Mouse (Mus musculus): ENCODE data around the gene Cfap100. TPM values are rescaled to one million over a fixed set of nuclear protein-coding genes. Genes with fewer than 3 reads are reported as not detected.
A peak's percentile ranks its signal among the peaks of the same experiment; 100 is the strongest.

Gene Cfap100
- total and polyA plus RNA-seq, 2 experiments = 0.28 to 0.33 TPM

DNA sequence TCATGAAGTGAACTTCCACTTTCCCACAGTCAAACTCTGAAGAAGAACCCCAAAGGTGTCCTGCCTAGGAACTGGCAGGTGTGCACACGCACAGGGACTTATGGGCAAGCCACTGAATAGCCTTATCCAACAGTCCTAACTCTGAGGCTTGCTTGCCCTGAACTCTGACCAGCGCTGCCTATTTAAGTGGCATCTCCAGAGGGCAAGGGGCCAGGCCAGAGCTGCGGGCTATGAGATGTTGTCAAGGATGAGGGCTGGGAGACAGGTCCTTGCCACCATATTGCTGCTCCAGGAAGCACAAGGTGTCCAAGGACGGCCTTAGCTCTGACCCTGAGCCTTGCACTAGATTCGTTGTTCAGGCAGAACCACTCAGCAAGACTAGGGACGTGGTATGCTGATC is 40.4 kb upstream of the Cfap100 start:
- WGBS = 24% methylated on average over 6 of the region's 6 CpGs
- TF ChIP-seq CTCF (IDR thresholded peaks at IDR 0.05; ENCODE audit: low read depth, low read length) (no peak), POLR2A (IDR thresholded peaks at IDR 0.05; ENCODE audit: extremely low read depth, insufficient read depth, low read length) (no peak)

DNA sequence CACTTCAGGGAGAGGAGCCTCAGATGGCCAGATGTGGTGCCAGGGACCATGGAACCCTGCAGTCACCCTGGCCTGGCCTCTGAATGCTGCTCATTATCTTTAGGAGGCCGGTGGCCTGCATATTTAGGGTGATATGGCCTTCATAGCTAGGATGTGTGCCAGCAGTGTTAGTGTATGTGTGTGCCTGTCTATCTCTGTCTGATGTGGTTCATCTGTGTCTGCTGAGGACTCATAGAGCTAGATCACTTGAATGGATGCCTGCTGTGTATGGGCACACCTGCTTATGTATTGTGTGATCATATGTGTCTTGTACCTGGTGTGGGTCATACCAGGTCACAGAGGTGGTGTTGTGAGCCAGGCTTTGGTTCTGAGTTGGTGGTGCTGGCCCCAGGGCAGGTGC is 39.6 kb upstream of the Cfap100 start:
- H3K36me3 ChIP-seq (ENCODE audit: control insufficient read depth, insufficient read depth, low read length) = peaks cover 33% of the 10 kb centered on the region
- peak overlapping the region; percentile 86 for H3K4me3 ChIP-seq (ENCODE audit: insufficient read depth, low read depth, low read length)
- peaks cover 42% of the 10 kb centered on the region for H3K79me2 ChIP-seq (ENCODE audit: control insufficient read depth, insufficient read depth, low read length)
- peak overlapping the region; percentile 99 for H3K27ac ChIP-seq (replicated peaks; ENCODE audit: insufficient read depth, low read depth, low read length)
- whole genome bisulfite sequencing = 3% methylated on average over 1 of the region's 1 CpGs
- peak overlapping the region; percentile 85 for H3K9ac ChIP-seq (ENCODE audit: low read depth, low read length)
- DNase-seq (ENCODE audit: extremely low read depth, low read depth, low spot score) = peak; percentile 58
- peaks cover 41% of the 10 kb centered on the region for H3K4me1 ChIP-seq (ENCODE audit: control insufficient read depth, insufficient read depth, low read length)
- H3K27me3 ChIP-seq (ENCODE audit: control insufficient read depth, insufficient read depth, low read length) = no peaks in the 10 kb centered on the region
- no peak for TF ChIP-seq CTCF (IDR thresholded peaks at IDR 0.05; ENCODE audit: low read depth, low read length)

More for the DNA sequence above, 40.4 kb upstream of the Cfap100 start:
- Histone ChIP-seq H3K79me2 (ENCODE audit: control insufficient read depth, insufficient read depth, low read length) (peaks cover 42% of the 10 kb centered on the region), H3K4me1 (ENCODE audit: control insufficient read depth, insufficient read depth, low read length) (peaks cover 46% of the 10 kb centered on the region), H3K9ac (ENCODE audit: low read depth, low read length) (peak overlapping the region; percentile 85), H3K36me3 (ENCODE audit: control insufficient read depth, insufficient read depth, low read length) (peaks cover 36% of the 10 kb centered on the region), H3K27ac (replicated peaks; ENCODE audit: insufficient read depth, low read depth, low read length) (peak overlapping the region; percentile 99), H3K4me3 (ENCODE audit: insufficient read depth, low read depth, low read length) (peak overlapping the region; percentile 86), H3K27me3 (ENCODE audit: control insufficient read depth, insufficient read depth, low read length) (no peaks in the 10 kb centered on the region)
- DNase-seq (ENCODE audit: extremely low read depth, low read depth, low spot score) = peak; percentile 68

DNA sequence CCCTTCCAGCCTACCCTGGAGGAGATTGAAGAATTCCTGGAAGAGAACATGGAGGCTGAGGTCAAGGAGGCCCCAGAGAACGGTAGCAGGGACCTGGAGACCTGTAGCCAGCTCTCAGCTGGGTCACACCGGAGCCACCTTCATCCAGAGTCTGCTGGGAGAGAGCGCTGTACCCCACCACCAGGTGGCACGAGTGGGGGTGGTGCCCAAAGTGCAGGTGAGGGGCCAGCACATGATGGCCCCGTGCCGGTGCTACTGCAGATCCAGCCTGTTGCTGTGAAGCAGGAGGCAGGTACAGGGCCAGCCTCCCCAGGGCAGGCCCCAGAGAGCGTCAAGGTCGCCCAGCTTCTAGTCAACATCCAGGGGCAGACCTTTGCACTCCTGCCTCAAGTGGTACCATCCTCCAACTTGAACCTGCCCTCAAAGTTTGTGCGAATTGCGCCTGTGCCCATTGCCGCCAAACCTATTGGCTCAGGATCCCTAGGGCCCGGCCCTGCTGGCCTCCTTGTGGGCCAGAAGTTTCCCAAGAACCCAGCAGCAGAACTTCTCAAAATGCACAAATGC is 38.3 kb upstream of the Cfap100 start:
- Histone ChIP-seq H3K36me3 (ENCODE audit: control insufficient read depth, insufficient read depth, low read length) (peaks cover 30% of the 10 kb centered on the region), H3K4me1 (ENCODE audit: control insufficient read depth, insufficient read depth, low read length) (peaks cover 32% of the 10 kb centered on the region), H3K79me2 (ENCODE audit: control insufficient read depth, insufficient read depth, low read length) (peaks cover 42% of the 10 kb centered on the region), H3K4me3 (ENCODE audit: insufficient read depth, low read depth, low read length) (peak overlapping the region; percentile 86), H3K27me3 (ENCODE audit: control insufficient read depth, insufficient read depth, low read length) (no peaks in the 10 kb centered on the region), H3K27ac (replicated peaks; ENCODE audit: insufficient read depth, low read depth, low read length) (peak overlapping the region; percentile 99), H3K9ac (ENCODE audit: low read depth, low read length) (peak overlapping the region; percentile 85)
- peak; percentile 93 for DNase-seq (ENCODE audit: extremely low read depth, low read depth, low spot score)
- TF ChIP-seq CTCF (IDR thresholded peaks at IDR 0.05; ENCODE audit: low read depth, low read length) (peak; percentile 58), POLR2A (IDR thresholded peaks at IDR 0.05; ENCODE audit: extremely low read depth, insufficient read depth, low read length) (0 out of 2 replicates have a peak, but pooled peaks have one; percentile 19)
- WGBS = 19% methylated on average over 12 of the region's 12 CpGs

DNA sequence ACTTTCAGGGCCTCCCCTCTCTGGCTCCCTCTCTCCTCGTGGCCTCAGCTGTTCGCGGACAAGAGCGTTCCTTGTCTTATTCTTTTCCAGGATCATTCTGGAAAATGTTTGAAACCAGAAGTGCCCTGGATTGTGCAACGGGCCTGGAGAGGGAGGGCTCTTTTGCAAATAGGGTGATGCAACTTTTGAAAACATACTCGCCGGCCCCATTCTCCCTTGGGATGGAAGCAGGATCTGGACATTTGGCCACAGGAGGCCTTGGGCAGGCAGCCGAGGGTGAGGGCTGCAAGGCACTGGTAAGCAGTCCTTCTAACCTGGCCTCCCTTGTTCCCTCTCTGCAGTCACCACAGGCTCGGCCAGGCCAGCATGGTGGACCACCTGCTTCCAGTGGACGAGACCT is 37.5 kb upstream of the Cfap100 start:
- WGBS = 15% methylated on average over 10 of the region's 10 CpGs
- Histone ChIP-seq H3K4me3 (ENCODE audit: insufficient read depth, low read depth, low read length) (peak overlapping the region; percentile 86), H3K79me2 (ENCODE audit: control insufficient read depth, insufficient read depth, low read length) (peaks cover 42% of the 10 kb centered on the region), H3K36me3 (ENCODE audit: control insufficient read depth, insufficient read depth, low read length) (peaks cover 24% of the 10 kb centered on the region), H3K27me3 (ENCODE audit: control insufficient read depth, insufficient read depth, low read length) (no peaks in the 10 kb centered on the region), H3K27ac (replicated peaks; ENCODE audit: insufficient read depth, low read depth, low read length) (peak overlapping the region; percentile 99), H3K4me1 (ENCODE audit: control insufficient read depth, insufficient read depth, low read length) (peaks cover 32% of the 10 kb centered on the region), H3K9ac (ENCODE audit: low read depth, low read length) (peak overlapping the region; percentile 85)
- TF ChIP-seq CTCF (IDR thresholded peaks at IDR 0.05; ENCODE audit: low read depth, low read length) (0 out of 2 replicates have a peak, but pooled peaks have one; percentile 1), POLR2A (IDR thresholded peaks at IDR 0.05; ENCODE audit: extremely low read depth, insufficient read depth, low read length) (peak; percentile 76)
- DNase-seq (ENCODE audit: extremely low read depth, low read depth, low spot score) = peak; percentile 96

DNA sequence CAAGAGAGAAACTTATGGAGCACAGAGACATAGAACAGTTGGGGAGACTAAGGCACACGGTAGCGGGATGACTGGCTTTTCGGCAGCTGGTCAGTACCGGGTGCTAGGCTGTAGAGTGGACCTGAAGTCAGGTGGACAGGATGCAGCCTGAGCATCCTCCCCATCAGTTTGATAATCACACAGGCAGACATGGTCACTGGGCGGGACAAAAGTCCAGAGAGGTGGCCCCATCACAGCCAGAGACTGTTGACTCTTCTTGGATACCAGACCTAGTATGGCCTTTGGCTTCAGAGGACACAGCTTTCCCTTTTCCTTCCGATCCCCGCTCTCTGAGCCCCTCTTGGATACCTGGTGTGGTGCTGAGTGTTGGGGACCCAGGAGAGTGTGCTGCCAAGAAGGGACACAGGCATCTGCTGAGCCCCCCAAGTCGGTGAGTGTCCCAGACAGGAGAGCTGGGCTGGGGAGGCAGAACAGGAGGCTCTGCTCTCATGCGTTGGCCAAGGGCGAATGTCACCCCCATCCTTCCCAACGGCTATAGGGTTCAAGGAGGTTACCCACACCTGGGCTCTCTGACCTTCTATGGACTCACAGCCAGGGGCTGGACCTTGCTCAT is 36.5 kb upstream of the Cfap100 start:
- Histone ChIP-seq H3K27ac (replicated peaks; ENCODE audit: insufficient read depth, low read depth, low read length) (peak overlapping the region; percentile 99), H3K4me3 (ENCODE audit: insufficient read depth, low read depth, low read length) (peak overlapping the region; percentile 86), H3K27me3 (ENCODE audit: control insufficient read depth, insufficient read depth, low read length) (no peaks in the 10 kb centered on the region), H3K79me2 (ENCODE audit: control insufficient read depth, insufficient read depth, low read length) (peaks cover 40% of the 10 kb centered on the region), H3K36me3 (ENCODE audit: control insufficient read depth, insufficient read depth, low read length) (peaks cover 24% of the 10 kb centered on the region), H3K4me1 (ENCODE audit: control insufficient read depth, insufficient read depth, low read length) (peaks cover 26% of the 10 kb centered on the region), H3K9ac (ENCODE audit: low read depth, low read length) (peak overlapping the region; percentile 84)
- DNase-seq (ENCODE audit: extremely low read depth, low read depth, low spot score) = peak; percentile 94
- peak; percentile 43; the same call in 1 of the 2 replicates for TF ChIP-seq POLR2A (IDR thresholded peaks at IDR 0.05; ENCODE audit: extremely low read depth, insufficient read depth, low read length)
- no peak for TF ChIP-seq CTCF (IDR thresholded peaks at IDR 0.05; ENCODE audit: low read depth, low read length)
- WGBS = 29% methylated on average over 11 of the region's 11 CpGs
